Mouse (Mus musculus) erythroblast, embryonic 14.5 days (primary cell): ENCODE results near the gene Eid1. TPM values are rescaled to one million over a fixed set of nuclear protein-coding genes. Genes with fewer than 3 reads are reported as not detected.

Source experiments
- H3K27me3 ChIP-seq: 2 replicates; pipeline ENCODE4 v1.6.1; 2012; ENCODE audit warnings: inconsistent platforms; ENCODE audit not compliant: control insufficient read depth
- H3K36me3 ChIP-seq: 2 replicates; pipeline ENCODE4 v1.6.1; 2012; ENCODE audit warnings: mild to moderate bottlenecking, inconsistent platforms; ENCODE audit not compliant: control insufficient read depth
- H3K4me1 ChIP-seq: 2 replicates; pipeline ENCODE4 v1.6.1; 2012; ENCODE audit warnings: inconsistent platforms; ENCODE audit not compliant: control insufficient read depth
- H3K4me3 ChIP-seq: replicated peaks from 2 replicates; pipeline ENCODE3; 2012; ENCODE audit warnings: moderate library complexity, mild to moderate bottlenecking, inconsistent platforms
- H3K9me3 ChIP-seq: 2 replicates; pipeline ENCODE4 v1.6.1; 2012; ENCODE audit warnings: low read length, inconsistent platforms, mixed read lengths; ENCODE audit not compliant: control insufficient read depth
- GATA1 ChIP-seq: IDR thresholded peaks from 2 replicates; pipeline ENCODE4 v1.6.1; 2012; ENCODE audit warnings: low read length, inconsistent platforms, mixed read lengths
- TAL1 ChIP-seq: IDR thresholded peaks from 3 replicates; pipeline ENCODE4 v1.6.1; 2012; ENCODE audit warnings: low read length, inconsistent platforms, mixed read lengths
- polyA plus RNA-seq: library from polyadenylated mRNA; stranded (reverse); fragments of >175 nt; gene quantifications from 2 replicates; pipeline ENCODE4 v1.2.3, GENCODE M21; 2012

The Eid1 gene
- 4.5 TPM in 2 replicates for polyA plus RNA-seq

DNA sequence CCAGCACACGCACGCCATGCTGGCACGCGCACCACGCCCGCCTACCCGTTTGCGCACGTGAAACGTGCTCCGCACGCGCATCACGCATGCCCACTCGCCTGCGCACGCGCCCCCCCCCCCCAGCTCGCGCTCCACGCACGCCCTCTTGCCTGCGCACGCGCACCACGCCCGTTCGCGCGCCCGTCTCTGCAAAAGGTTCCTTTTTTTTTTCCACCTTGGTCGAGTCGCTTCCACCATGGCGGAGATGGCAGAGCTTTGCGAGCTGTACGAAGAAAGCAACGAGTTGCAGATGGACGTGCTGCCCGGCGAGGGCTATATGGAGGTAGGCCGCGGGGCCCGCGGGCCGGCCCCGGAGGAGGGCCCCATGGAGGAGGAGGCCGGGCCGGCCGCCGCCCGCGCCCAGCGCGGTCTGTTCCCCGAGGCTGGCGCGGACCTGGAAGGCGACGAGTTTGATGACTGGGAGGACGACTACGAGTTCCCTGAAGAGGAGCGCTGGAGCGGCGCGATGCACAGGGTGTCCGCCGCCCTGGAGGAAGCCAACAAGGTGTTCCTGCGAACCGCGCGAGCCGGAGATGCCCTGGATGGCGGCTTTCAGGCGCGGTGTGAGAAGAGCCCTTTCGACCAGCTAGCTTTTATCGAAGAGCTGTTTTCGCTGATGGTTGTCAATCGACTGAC lies at the start of gene Eid1:
Eid1 (plus strand) TSS at position 139 of the 675 bp plus-strand sequence.
- no peaks in the 10 kb centered on the region for H3K9me3 ChIP-seq
- peaks cover 47% of the 10 kb centered on the region for H3K4me1 ChIP-seq
- H3K4me3 ChIP-seq, result peak within 1 kb of the TSS; percentile 89
- H3K27me3 ChIP-seq, result peaks cover 3% of the 10 kb centered on the region
- no peaks in the 10 kb centered on the region; the same call in 1 of the 2 replicates for H3K36me3 ChIP-seq
- TF ChIP-seq TAL1, result no peak
- TF ChIP-seq GATA1, result no peak

DNA sequence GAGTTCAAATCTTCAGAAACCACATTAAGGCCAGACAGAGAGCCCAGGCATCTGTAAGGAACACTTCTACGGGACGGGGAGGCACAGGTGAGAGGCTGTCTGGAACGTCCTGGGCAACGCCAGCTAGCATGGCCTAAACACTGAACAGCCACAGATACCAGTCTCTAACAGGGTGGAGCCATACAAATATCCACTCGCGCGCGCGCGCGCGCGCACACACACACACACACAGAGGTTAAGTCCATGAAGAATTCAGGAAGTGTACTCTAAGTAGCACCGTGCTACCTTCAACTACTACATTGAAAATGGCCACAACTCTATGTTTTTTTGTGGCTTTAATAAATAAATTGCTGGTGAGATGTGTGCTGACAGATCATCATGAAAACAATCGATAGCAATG lies 49.7 kb upstream of the Eid1 start:
- H3K4me1 ChIP-seq, result peaks cover 33% of the 10 kb centered on the region
- peak overlapping the region; percentile 78 for H3K4me3 ChIP-seq
- no peaks in the 10 kb centered on the region; the same call in 1 of the 2 replicates for H3K27me3 ChIP-seq
- no peaks in the 10 kb centered on the region for H3K9me3 ChIP-seq
- peaks cover 47% of the 10 kb centered on the region for H3K36me3 ChIP-seq
- TF ChIP-seq TAL1 (no peak), GATA1 (no peak)

DNA sequence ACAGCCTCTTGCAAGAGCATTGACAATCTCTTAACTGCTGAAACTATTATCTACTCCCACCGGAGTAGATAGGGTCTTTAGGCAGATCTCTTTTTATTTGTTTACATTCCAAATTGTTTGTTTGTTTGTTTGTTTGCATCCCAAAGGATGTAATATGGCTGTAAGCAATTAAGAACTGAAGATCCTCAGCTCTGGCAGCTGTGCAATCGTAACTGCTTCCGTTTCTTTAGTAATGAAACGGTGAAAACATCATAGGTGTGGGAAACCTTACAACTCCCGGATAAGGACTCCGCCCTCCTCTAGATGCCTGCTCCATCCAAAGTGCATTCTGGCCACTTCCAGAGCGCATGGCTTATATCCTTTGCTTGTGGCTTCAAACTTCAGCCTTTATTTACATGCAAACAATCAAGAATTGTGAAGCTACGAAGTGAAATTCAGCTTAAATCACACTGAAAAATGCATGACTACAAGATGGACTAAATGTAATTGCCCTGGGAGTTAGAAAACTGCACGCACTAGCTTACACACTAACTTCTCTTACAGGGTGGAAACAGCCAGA lies 48.7 kb upstream of the Eid1 start:
- Histone ChIP-seq H3K4me1 (peaks cover 33% of the 10 kb centered on the region), H3K9me3 (no peaks in the 10 kb centered on the region), H3K27me3 (no peaks in the 10 kb centered on the region; the same call in 1 of the 2 replicates), H3K36me3 (peaks cover 37% of the 10 kb centered on the region), H3K4me3 (peak overlapping the region; percentile 78)
- TF ChIP-seq GATA1 (no peak), TAL1 (no peak)

DNA sequence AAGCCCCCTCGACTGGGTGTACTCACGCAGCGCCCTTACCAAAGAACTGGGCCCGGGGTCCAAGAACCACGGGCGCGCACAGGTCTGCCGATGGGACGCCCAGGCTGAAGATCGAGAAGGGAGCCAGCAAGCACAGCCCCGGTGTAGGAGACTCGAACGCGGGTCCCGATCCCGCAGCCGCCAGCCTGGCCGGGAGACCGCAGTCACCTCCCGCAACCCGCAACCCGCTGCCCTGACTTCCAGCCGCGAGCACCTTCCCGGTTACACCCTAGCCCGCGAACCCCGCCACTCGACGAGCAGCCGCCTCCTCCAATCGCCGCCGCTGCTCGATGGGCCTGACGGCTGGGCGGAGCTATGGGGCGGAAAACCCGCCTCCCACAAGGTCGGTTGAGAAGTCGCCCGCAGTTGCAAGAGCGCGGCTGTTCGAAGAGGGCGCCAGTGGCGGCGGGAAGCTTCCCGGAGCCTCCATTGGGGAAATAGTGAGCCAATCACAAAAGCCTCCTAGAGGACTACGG lies 48.0 kb upstream of the Eid1 start, which contains the start of gene Cep152:
Cep152 (minus strand) TSS at position 277 of the 515 bp plus-strand sequence.
- peaks cover 30% of the 10 kb centered on the region for H3K36me3 ChIP-seq
- H3K9me3 ChIP-seq, result no peaks in the 10 kb centered on the region
- TF ChIP-seq TAL1 (no peak), GATA1 (no peak)
- H3K4me3 ChIP-seq, result peak within 1 kb of the TSS; percentile 78
- peaks cover 33% of the 10 kb centered on the region for H3K4me1 ChIP-seq
- H3K27me3 ChIP-seq, result no peaks in the 10 kb centered on the region; the same call in 1 of the 2 replicates

DNA sequence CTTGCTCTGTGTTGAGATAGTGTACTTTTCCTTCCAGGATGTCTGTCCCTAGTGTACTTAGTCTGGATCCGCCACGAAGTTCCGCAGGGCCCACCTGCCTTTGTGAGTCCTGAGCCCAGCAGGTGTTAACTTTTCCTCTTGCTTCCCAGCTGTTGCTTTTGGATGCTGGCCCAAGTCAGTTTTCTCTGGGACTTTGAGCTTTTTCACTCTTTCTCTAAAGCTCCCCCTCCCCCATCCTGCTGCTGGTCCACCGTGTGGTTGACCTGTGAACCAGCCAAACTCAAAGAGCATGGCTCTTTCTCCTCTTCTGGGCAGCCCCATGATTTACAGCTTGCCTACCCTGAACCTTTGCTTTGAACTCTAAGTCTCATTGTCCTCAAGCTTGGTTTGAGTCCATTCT lies 46.4 kb upstream of the Eid1 start:
- TF ChIP-seq TAL1 (no peak), GATA1 (no peak)
- H3K4me3 ChIP-seq, result no peak overlapping the region
- H3K9me3 ChIP-seq, result no peaks in the 10 kb centered on the region
- H3K4me1 ChIP-seq, result peaks cover 33% of the 10 kb centered on the region
- H3K27me3 ChIP-seq, result no peaks in the 10 kb centered on the region; the same call in 1 of the 2 replicates
- peaks cover 13% of the 10 kb centered on the region for H3K36me3 ChIP-seq

DNA sequence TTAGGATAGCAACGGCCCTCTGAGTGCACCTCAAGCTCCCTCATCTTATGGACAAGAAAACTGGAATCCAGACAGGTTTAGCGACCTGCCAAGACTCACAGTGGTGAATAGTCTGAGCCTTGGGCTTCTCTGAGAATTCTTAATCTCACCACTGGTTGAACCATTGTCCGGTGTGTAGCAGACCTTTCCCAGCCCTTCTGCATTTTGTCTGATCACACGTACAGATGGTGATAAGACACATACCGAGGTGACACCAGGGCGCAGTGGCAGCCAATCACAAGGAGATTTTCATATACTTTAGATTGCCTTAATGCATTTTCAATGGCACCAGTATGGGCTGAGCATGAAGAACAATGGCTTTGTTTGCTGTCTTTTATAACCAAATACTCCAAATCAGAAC lies 44.4 kb upstream of the Eid1 start:
- peaks cover 20% of the 10 kb centered on the region for H3K4me1 ChIP-seq
- no peaks in the 10 kb centered on the region for H3K36me3 ChIP-seq
- no peaks in the 10 kb centered on the region for H3K9me3 ChIP-seq
- H3K4me3 ChIP-seq, result no peak overlapping the region
- TF ChIP-seq GATA1 (no peak), TAL1 (no peak)
- H3K27me3 ChIP-seq, result no peaks in the 10 kb centered on the region; the same call in 1 of the 2 replicates

DNA sequence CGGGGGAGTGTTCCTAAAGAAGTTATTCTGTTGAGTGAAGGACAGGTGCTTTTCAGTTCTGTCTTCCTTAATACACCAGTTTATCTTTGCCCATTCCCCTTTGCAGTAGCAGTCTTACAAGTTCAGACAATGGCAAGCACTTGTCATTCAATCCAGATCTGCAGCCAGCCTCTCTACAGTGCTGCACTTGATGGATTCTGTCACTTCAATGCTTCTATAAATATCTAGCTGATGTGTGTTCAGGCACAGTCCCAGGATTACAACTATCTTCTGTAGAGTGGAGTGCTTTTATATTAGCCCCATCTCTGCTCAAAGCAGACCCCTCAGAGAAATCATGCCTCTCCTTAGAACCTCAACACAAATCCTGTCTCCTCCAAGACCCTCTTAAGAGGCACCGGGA lies 42.9 kb upstream of the Eid1 start:
- TF ChIP-seq TAL1 (no peak), GATA1 (no peak)
- peaks cover 10% of the 10 kb centered on the region for H3K4me1 ChIP-seq
- no peaks in the 10 kb centered on the region for H3K36me3 ChIP-seq
- no peak overlapping the region for H3K4me3 ChIP-seq
- H3K27me3 ChIP-seq, result no peaks in the 10 kb centered on the region; the same call in 1 of the 2 replicates
- H3K9me3 ChIP-seq, result no peaks in the 10 kb centered on the region

DNA sequence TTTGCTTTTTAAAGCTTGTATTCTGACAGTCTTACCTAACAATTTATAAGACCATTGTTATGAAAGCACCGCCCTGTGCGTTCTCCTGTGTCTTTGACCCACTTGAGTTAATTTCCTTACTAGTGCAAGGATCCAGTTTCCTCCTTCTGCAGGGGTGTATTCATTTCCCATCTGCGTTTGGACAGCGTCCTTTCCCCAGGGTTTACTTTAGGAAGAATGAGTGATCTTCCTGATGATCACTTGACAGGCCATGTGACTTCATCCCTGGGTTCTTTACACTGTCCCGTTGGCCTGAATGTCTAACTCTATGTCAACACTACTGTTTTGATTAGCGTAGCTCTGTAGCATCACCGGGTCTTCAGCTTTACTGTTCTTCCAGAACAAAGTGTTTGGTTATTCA lies 35.6 kb upstream of the Eid1 start:
- H3K36me3 ChIP-seq, result no peaks in the 10 kb centered on the region
- H3K4me1 ChIP-seq, result no peaks in the 10 kb centered on the region
- H3K9me3 ChIP-seq, result no peaks in the 10 kb centered on the region
- H3K4me3 ChIP-seq, result no peak overlapping the region
- no peaks in the 10 kb centered on the region for H3K27me3 ChIP-seq
- TF ChIP-seq GATA1 (no peak), TAL1 (no peak)

DNA sequence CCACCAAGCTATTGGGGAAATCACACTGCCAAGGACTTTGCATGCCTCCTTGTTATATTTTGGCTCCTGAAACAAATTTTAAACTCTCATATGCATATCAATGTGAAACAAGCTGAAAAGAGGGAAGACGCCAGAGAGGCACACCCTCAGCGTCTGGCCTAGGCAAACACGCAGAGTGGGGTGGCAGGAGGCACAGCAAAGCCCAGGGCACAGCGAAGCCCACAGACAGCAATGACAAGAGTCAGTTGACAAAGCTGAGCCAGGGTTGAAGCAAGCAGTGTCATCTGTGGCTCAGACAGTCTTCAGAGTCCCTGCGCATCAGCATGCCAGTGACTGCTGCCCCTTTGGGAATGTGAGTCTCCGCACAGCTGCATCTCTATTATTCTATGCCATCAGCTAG lies 28.0 kb upstream of the Eid1 start:
- no peaks in the 10 kb centered on the region for H3K27me3 ChIP-seq
- no peaks in the 10 kb centered on the region for H3K4me1 ChIP-seq
- no peak overlapping the region for H3K4me3 ChIP-seq
- H3K36me3 ChIP-seq, result no peaks in the 10 kb centered on the region
- H3K9me3 ChIP-seq, result no peaks in the 10 kb centered on the region
- no peak for TF ChIP-seq TAL1
- TF ChIP-seq GATA1, result no peak
